Mouse (Mus musculus) left cerebral cortex, adult 11 months (tissue): ENCODE measurements around the gene Bex4.

Experiments used
- DNase-seq: peaks from one replicate; pipeline ENCODE4 v3.0.0; 2022; ENCODE audit warnings: low spot score

Bex4 gene

DNA sequence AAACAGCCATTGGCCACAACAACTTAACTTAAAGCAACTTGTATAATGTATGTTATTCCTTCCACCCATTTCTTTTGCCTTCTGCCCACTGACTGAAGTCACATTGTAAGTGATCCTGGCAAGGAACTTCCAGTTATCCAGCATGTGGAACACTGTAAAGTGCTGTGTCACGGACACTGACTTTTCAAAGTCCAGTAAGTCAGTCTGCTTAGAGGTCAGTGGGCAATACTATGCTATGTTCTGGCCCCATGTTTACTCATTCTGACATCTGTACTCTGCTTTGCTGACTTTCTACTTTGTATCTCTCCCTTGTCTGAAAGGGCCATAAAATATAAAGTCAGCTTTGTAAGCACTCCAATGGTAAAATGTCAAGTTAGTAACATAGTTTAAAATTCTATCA lies 44.3 kb downstream of the Bex4 start:
- no peak for DNase-seq
